Mouse (Mus musculus) embryonic facial prominence, embryonic 11.5 days (tissue): Measurements from ENCODE around the gene Cpeb2. TPM values are rescaled to one million over a fixed set of nuclear protein-coding genes. Genes with fewer than 3 reads are reported as not detected.

Experiments used
- ATAC-seq: fragments of 200-750 bp; cut with Nextera tagmentation; replicated peaks from 2 replicates; pipeline ENCODE4 v1.8.0; 2017; ENCODE audit warnings: low read depth; ENCODE audit not compliant: insufficient number of reproducible peaks, low FRiP score, low TSS enrichment
- DNase-seq: peaks from one replicate; pipeline ENCODE4 v3.0.0-alpha.2; 2015; ENCODE audit warnings: low spot score
- H3K27ac ChIP-seq: fragments of 300-500 bp; sonication (generic); replicated peaks from 2 replicates; pipeline ENCODE4 v1.5.1; 2014; ENCODE audit warnings: mild to moderate bottlenecking, low read depth, low read length, control low read depth
- H3K27me3 ChIP-seq: fragments of 300-500 bp; sonication (generic); 2 replicates; pipeline ENCODE4 v1.6.1; 2014; ENCODE audit warnings: mild to moderate bottlenecking, low read length, moderate library complexity, mixed read lengths; ENCODE audit not compliant: control insufficient read depth, insufficient read depth
- H3K36me3 ChIP-seq: fragments of 300-500 bp; sonication (generic); replicated peaks from 2 replicates; pipeline ENCODE4 v1.6.1; 2014; ENCODE audit warnings: low read depth, mild to moderate bottlenecking, low read length, moderate library complexity, mixed read lengths; ENCODE audit not compliant: control insufficient read depth, insufficient read depth
- H3K4me1 ChIP-seq: fragments of 300-500 bp; sonication (generic); 2 replicates; pipeline ENCODE4 v1.6.1; 2014; ENCODE audit warnings: low read length, mixed read lengths; ENCODE audit not compliant: control insufficient read depth, insufficient read depth
- H3K4me2 ChIP-seq: fragments of 300-500 bp; sonication (generic); 2 replicates; pipeline ENCODE4 v1.6.1; 2014; ENCODE audit warnings: low read depth, mild to moderate bottlenecking, control low read depth, low read length, moderate library complexity
- H3K4me3 ChIP-seq: fragments of 300-500 bp; sonication (generic); 2 replicates; pipeline ENCODE4 v1.5.1; 2014; ENCODE audit warnings: low read depth, low read length, control low read depth
- H3K9ac ChIP-seq: fragments of 300-500 bp; sonication (generic); replicated peaks from 2 replicates; pipeline ENCODE4 v1.6.1; 2014; ENCODE audit warnings: mild to moderate bottlenecking, control low read depth, low read length
- H3K9me3 ChIP-seq: fragments of 300-500 bp; sonication (generic); replicated peaks from 2 replicates; pipeline ENCODE4 v1.6.1; 2016; ENCODE audit warnings: mild to moderate bottlenecking, low read length, inconsistent platforms, mixed read lengths; ENCODE audit not compliant: control insufficient read depth
- WGBS: fragments of 180-500 bp; shearing (Covaris S2); extraction: QIAGEN DNeasy Blood & Tissue Kit; methylation state at CpG from one replicate; pipeline ENCODE4 v1.1.7; 2014; 5-methylcytosine and 5-hydroxymethylcytosine counted together
- polyA plus RNA-seq: library from polyadenylated mRNA; unstranded; fragments of >200 nt; fragmentation: Nextera tagmentation; extraction: Ambion mirVana; gene quantifications from 2 replicates; pipeline ENCODE4 v1.2.1, GENCODE M21; 2014

Gene Cpeb2
- polyA plus RNA-seq, 1 experiment from 2014 or later = 2.4 TPM

- 76% methylated on average over 3 of the region's 3 CpGs for WGBS
- Histone ChIP-seq H3K4me3 (no peak overlapping the region), H3K4me2 (no peak overlapping the region), H3K27ac (no peak overlapping the region), H3K27me3 (no peaks in the 10 kb centered on the region), H3K9me3 (no peaks in the 10 kb centered on the region), H3K36me3 (no peaks in the 10 kb centered on the region), H3K4me1 (no peaks in the 10 kb centered on the region), H3K9ac (no peak overlapping the region)
- DNase-seq (no peak), ATAC-seq (no peak)
Measured at GRCm38 (mm10) chr5:43330260-43330659, 97.3 kb downstream of the Cpeb2 start.

- Histone ChIP-seq H3K9ac (no peak overlapping the region), H3K27ac (no peak overlapping the region), H3K27me3 (no peaks in the 10 kb centered on the region), H3K9me3 (no peaks in the 10 kb centered on the region), H3K4me3 (no peak overlapping the region), H3K36me3 (no peaks in the 10 kb centered on the region), H3K4me1 (no peaks in the 10 kb centered on the region), H3K4me2 (no peak overlapping the region)
- ATAC-seq = no peak
- no peak for DNase-seq
- 85% methylated on average over 2 of the region's 2 CpGs for WGBS
Measured at GRCm38 (mm10) chr5:43334469-43334868, 101.5 kb downstream of the Cpeb2 start.

GRCm38 (mm10) chr5:43337212-43337611 lies 104.2 kb downstream of the Cpeb2 start:
- Histone ChIP-seq H3K27ac (no peak overlapping the region), H3K9ac (no peak overlapping the region), H3K4me2 (no peak overlapping the region), H3K4me3 (no peak overlapping the region), H3K4me1 (no peaks in the 10 kb centered on the region), H3K27me3 (no peaks in the 10 kb centered on the region), H3K9me3 (no peaks in the 10 kb centered on the region), H3K36me3 (no peaks in the 10 kb centered on the region)
- no peak for DNase-seq
- WGBS = 90% methylated on average over 1 of the region's 1 CpGs
- ATAC-seq = no peak

- Histone ChIP-seq H3K27ac (no peak overlapping the region), H3K4me1 (no peaks in the 10 kb centered on the region), H3K27me3 (no peaks in the 10 kb centered on the region), H3K9me3 (no peaks in the 10 kb centered on the region), H3K9ac (no peak overlapping the region), H3K36me3 (no peaks in the 10 kb centered on the region), H3K4me2 (no peak overlapping the region), H3K4me3 (no peak overlapping the region)
- ATAC-seq = no peak
- no peak for DNase-seq
- 64% methylated on average over 10 of the region's 10 CpGs for WGBS
Measured at GRCm38 (mm10) chr5:43338771-43339475, 106.0 kb downstream of the Cpeb2 start.
